In the genomic region with DNA sequence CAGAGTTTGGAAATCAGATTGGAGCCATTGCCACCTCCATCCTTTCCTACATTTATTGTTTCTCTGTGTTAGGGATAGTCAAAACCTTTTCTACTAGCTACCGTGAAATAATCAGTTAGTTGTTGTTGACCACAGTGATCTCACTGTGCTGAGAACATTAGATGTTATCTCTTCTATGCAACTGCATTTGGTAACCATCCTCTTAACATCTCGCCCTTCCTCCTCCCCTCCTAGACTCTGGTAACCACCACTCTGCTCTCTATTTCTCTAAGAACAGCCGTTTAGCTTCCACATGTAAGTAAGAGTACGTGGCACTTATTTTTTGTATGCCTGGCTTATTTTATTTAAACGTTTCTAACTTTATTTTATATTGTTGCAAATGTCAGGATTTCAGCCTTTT, we compare ENCODE assay signal across 12 mouse cellular contexts.
"Had no signal": no experiment of that assay in that cellular context is flagged by ENCODE, and none has a peak within 500 bp of the region (broad histone marks: within the 10 kb centered on the region; RNA-seq: fewer than 3 reads in every experiment).

No protein-coding gene starts in this region.

- ATAC-seq: liver, postnatal 0 days; lung, postnatal 0 days; midbrain, embryonic 13.5 days; midbrain, embryonic 15.5 days had no signal

- DNase-seq: liver, postnatal 0 days; lung, adult 2 months; lung, postnatal 4 days; retina, postnatal 1 day; right cerebral cortex, adult 18-20 months; right cerebral cortex, postnatal 14 days; thymus, adult 18-20 months; thymus, postnatal 14 days; thymus, postnatal 36 days had no signal
